Mouse (Mus musculus) A20 (cell line): ENCODE data around the gene Gm15085.
"Not testable (repeated sequence)": the region's sequence is repeated elsewhere in the genome, so short reads cannot be mapped to it uniquely, and the experiment has no call there.

ENCODE experiments used
- DNase-seq: peaks from one replicate; pipeline ENCODE4 v3.0.0-alpha.2; 2011; ENCODE audit warnings: low read depth, low spot score

Gene Gm15085

GRCm38 (mm10) chrX:149447317-149447716 is at the start of gene Gm15085:
Gene Gm15085, plus strand, starts transcription at chrX:149447617.
- not testable (repeated sequence) for DNase-seq
